Mouse (Mus musculus) midbrain, embryonic 11.5 days (tissue): Measurements from ENCODE around the gene Celsr1. TPM values are rescaled to one million over a fixed set of nuclear protein-coding genes. Genes with fewer than 3 reads are reported as not detected.

ENCODE experiments used
- ATAC-seq: fragments of 200-750 bp; cut with Nextera tagmentation; 2 replicates; pipeline ENCODE4 v1.8.0; 2017; ENCODE audit warnings: moderate TSS enrichment, moderate library complexity; ENCODE audit not compliant: low FRiP score
- DNase-seq: peaks from one replicate; pipeline ENCODE4 v3.0.0; 2015; ENCODE audit warnings: low spot score; ENCODE audit errors: missing footprints
- H3K27ac ChIP-seq: fragments of 300-500 bp; sonication (generic); 2 replicates; pipeline ENCODE4 v1.5.1; 2014; ENCODE audit warnings: low read depth, low read length
- H3K27me3 ChIP-seq: fragments of 300-500 bp; sonication (generic); 2 replicates; pipeline ENCODE4 v1.6.1; 2014; ENCODE audit warnings: mild to moderate bottlenecking, low read length, moderate library complexity, mixed read lengths; ENCODE audit not compliant: control insufficient read depth, insufficient read depth
- H3K36me3 ChIP-seq: fragments of 300-500 bp; sonication (generic); 2 replicates; pipeline ENCODE4 v1.6.1; 2014; ENCODE audit warnings: mild to moderate bottlenecking, low read length, moderate library complexity, mixed read lengths; ENCODE audit not compliant: control insufficient read depth, insufficient read depth
- H3K4me1 ChIP-seq: fragments of 300-500 bp; sonication (generic); 2 replicates; pipeline ENCODE4 v1.6.1; 2014; ENCODE audit warnings: low read length; ENCODE audit not compliant: control insufficient read depth, insufficient read depth
- H3K4me2 ChIP-seq: fragments of 300-500 bp; sonication (generic); 2 replicates; pipeline ENCODE4 v1.6.1; 2014; ENCODE audit warnings: mild to moderate bottlenecking, moderate library complexity
- H3K4me3 ChIP-seq: fragments of 300-500 bp; sonication (generic); 2 replicates; pipeline ENCODE4 v1.5.1; 2014; ENCODE audit warnings: low read depth, low read length
- H3K9ac ChIP-seq: fragments of 300-500 bp; sonication (generic); 2 replicates; pipeline ENCODE4 v1.6.1; 2014; ENCODE audit warnings: low read length
- H3K9me3 ChIP-seq: fragments of 300-500 bp; sonication (generic); 2 replicates; pipeline ENCODE4 v1.6.1; 2016; ENCODE audit warnings: low read length; ENCODE audit not compliant: control insufficient read depth
- WGBS: fragments of 180-500 bp; shearing (Covaris S2); extraction: QIAGEN DNeasy Blood & Tissue Kit; methylation state at CpG from one replicate; pipeline ENCODE4 v1.1.7; 2014; 5-methylcytosine and 5-hydroxymethylcytosine counted together
- polyA plus RNA-seq: library from polyadenylated mRNA; unstranded; fragments of >200 nt; fragmentation: Nextera tagmentation; extraction: Ambion mirVana; gene quantifications from 2 replicates; pipeline ENCODE4 v1.2.1, GENCODE M21; 2014

Gene Celsr1
- polyA plus RNA-seq, 1 experiment from 2014 or later = 4.9 TPM

DNA sequence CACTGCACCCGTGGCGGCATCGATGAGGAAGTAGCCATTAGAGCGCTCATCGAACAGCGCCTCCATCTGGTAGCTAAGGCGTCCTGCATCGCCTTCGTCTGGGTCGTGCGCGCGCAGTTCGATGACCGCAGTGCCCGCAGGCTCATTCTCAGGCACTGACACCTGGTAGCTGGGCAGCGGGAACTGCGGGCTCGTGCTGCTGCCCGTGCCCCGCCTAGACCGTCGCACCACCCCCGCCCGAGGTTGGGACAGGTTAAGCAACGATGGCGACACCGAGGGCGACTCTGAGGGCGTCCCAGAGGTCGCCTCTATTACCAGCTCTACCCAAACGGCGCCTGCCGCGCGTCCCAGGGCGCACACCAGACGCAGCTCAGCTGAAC, 776 bp downstream of the Celsr1 start:
- WGBS = 2% methylated on average over 37 of the region's 38 CpGs
- Histone ChIP-seq H3K4me1 (peaks cover 20% of the 10 kb centered on the region), H3K9ac (peak overlapping the region; percentile 69), H3K4me2 (peak overlapping the region; percentile 91), H3K9me3 (peaks cover 24% of the 10 kb centered on the region), H3K27me3 (peaks cover 12% of the 10 kb centered on the region), H3K36me3 (peaks cover 23% of the 10 kb centered on the region), H3K4me3 (peak overlapping the region; percentile 63), H3K27ac (no peak overlapping the region)
- DNase-seq (peak; percentile 96), ATAC-seq (0 out of 2 replicates have a peak, but pooled peaks have one; percentile 6)

DNA sequence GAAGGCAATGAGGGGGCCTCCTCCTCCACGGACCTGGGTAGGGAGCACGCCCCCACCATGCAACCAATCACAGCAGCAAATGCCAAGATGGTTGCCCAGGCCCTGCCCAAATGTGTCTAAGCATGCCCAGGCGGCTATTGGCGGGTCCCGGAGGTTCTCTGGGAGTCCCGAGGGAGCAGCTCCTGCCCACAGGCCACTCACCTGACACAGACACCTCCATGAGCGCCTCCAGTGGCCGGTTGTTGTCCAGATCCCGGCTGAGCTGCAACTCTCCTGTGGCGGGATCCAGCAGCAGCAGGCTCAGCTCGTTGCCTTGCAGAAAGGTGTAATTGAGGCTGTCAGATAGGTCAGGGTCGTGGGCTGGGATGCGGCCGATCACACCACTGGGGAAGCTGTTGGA, 3.6 kb downstream of the Celsr1 start:
- Histone ChIP-seq H3K4me3 (no peak overlapping the region), H3K27ac (no peak overlapping the region), H3K4me2 (no peak overlapping the region), H3K9ac (no peak overlapping the region), H3K4me1 (peaks cover 19% of the 10 kb centered on the region), H3K27me3 (peaks cover 12% of the 10 kb centered on the region), H3K36me3 (peaks cover 23% of the 10 kb centered on the region), H3K9me3 (peaks cover 24% of the 10 kb centered on the region)
- DNase-seq = no peak
- 76% methylated on average over 14 of the region's 14 CpGs for WGBS
- ATAC-seq = no peak

DNA sequence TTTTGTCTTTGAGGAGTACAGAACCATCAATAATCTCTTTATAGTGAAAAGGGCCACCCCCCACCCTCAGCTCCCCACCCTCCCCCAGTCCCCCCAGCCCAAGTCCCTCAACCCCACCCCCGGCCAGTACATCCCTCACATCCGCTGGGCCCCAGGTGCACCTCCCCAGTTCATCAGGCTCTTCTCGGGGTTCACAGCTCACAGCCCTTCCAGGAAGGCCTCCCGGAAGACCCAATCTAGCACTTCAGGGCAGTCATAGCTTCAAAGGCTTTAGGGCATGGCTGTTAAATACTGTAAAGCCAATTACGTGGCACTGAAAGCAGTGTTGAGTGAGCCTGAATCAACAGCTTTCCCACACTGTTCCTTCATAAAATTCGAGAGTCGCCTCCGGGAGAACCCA, 5.7 kb downstream of the Celsr1 start:
- H3K4me2 ChIP-seq = no peak overlapping the region
- no peak for DNase-seq
- peaks cover 2% of the 10 kb centered on the region for H3K27me3 ChIP-seq
- H3K9me3 ChIP-seq = peaks cover 24% of the 10 kb centered on the region
- H3K27ac ChIP-seq = no peak overlapping the region
- ATAC-seq = no peak
- peaks cover 23% of the 10 kb centered on the region for H3K36me3 ChIP-seq
- H3K4me3 ChIP-seq = no peak overlapping the region
- 79% methylated on average over 8 of the region's 8 CpGs for WGBS
- no peak overlapping the region for H3K9ac ChIP-seq
- H3K4me1 ChIP-seq = peaks cover 9% of the 10 kb centered on the region; the same call in 1 of the 2 replicates

DNA sequence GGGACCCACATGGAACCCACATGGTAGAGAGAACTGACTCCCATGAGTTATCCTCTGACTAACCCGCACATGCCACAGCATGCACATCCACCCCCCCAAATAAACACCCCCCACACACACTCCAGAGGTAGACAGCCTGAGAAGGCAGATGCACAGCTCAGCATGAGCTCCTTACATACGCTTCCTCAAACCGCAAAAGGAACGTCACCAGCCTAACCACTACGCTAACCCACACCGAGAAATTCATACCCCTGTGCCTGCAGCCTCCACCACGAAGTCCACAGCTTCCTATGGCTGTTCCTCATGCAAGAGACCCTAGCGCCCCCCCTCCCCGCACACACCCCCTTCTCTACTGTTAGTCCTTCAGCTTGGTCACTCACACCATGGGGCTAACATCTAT, 11.6 kb downstream of the Celsr1 start:
- ATAC-seq (no peak), DNase-seq (no peak)
- no peak overlapping the region for H3K4me3 ChIP-seq
- H3K9ac ChIP-seq = no peak overlapping the region
- H3K36me3 ChIP-seq = peaks cover 4% of the 10 kb centered on the region
- no peaks in the 10 kb centered on the region for H3K27me3 ChIP-seq
- H3K27ac ChIP-seq = no peak overlapping the region
- H3K4me1 ChIP-seq = no peaks in the 10 kb centered on the region
- WGBS = 82% methylated on average over 9 of the region's 9 CpGs
- no peak overlapping the region for H3K4me2 ChIP-seq
- peaks cover 2% of the 10 kb centered on the region; the same call in 1 of the 2 replicates for H3K9me3 ChIP-seq

- DNase-seq (no peak), ATAC-seq (no peak)
- Histone ChIP-seq H3K27ac (no peak overlapping the region), H3K27me3 (no peaks in the 10 kb centered on the region), H3K36me3 (peaks cover 4% of the 10 kb centered on the region), H3K4me3 (no peak overlapping the region), H3K4me1 (no peaks in the 10 kb centered on the region), H3K4me2 (no peak overlapping the region), H3K9me3 (peaks cover 2% of the 10 kb centered on the region; the same call in 1 of the 2 replicates), H3K9ac (no peak overlapping the region)
- 80% methylated on average over 9 of the region's 9 CpGs for WGBS
Measured at GRCm38 (mm10) chr15:86021301-86021700, 12.3 kb downstream of the Celsr1 start.

- Histone ChIP-seq H3K36me3 (peaks cover 4% of the 10 kb centered on the region), H3K9ac (no peak overlapping the region), H3K27ac (no peak overlapping the region), H3K27me3 (no peaks in the 10 kb centered on the region), H3K4me2 (no peak overlapping the region), H3K9me3 (peaks cover 2% of the 10 kb centered on the region; the same call in 1 of the 2 replicates), H3K4me3 (no peak overlapping the region), H3K4me1 (no peaks in the 10 kb centered on the region)
- ATAC-seq = no peak
- no peak for DNase-seq
- 88% methylated on average over 8 of the region's 8 CpGs for WGBS
Measured at GRCm38 (mm10) chr15:86020008-86020407, 13.6 kb downstream of the Celsr1 start.

DNA sequence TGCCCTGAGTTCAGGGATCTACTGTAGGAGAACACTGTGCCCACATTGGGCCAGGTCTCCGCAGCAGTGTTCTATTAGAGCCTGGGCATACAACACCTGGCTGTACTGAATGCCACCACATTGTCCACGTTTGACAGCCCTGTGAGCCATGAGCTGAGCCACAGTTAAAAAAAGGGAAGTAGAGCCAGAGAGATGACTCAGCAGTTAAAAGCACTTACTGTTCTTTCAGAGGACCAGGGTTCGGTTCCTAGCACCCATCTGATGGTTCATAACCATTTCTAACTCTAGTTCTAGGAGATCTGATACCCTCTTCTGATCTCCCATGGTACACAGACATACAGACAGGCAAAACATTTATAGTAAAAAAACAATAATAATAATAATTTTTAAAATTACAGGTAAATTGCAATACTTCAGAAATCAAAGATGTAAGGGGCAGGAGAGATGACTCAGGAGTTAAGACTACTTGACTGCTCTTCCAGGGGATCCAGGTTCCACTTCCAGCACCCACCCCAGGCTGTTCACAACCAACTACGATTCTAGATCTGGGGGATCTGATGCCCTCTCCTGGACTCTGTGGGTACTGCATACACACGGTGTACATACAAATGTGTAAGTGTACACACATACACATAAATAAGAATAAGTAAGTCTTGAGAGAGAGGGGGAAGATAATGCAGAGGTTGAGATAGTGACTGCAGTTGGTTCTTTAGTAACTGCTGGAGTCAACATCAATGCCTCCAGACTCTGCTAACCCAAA, 14.6 kb downstream of the Celsr1 start:
- Histone ChIP-seq H3K9ac (no peak overlapping the region), H3K27me3 (no peaks in the 10 kb centered on the region), H3K27ac (no peak overlapping the region), H3K4me2 (no peak overlapping the region), H3K36me3 (peaks cover 4% of the 10 kb centered on the region), H3K4me1 (peaks cover 4% of the 10 kb centered on the region), H3K9me3 (peaks cover 2% of the 10 kb centered on the region; the same call in 1 of the 2 replicates), H3K4me3 (no peak overlapping the region)
- 94% methylated on average over 5 of the region's 5 CpGs for WGBS
- no peak for DNase-seq
- ATAC-seq = no peak

- Histone ChIP-seq H3K4me3 (no peak overlapping the region), H3K36me3 (peaks cover 4% of the 10 kb centered on the region), H3K27ac (no peak overlapping the region), H3K4me2 (no peak overlapping the region), H3K4me1 (peaks cover 19% of the 10 kb centered on the region), H3K9ac (no peak overlapping the region), H3K9me3 (peaks cover 2% of the 10 kb centered on the region; the same call in 1 of the 2 replicates), H3K27me3 (no peaks in the 10 kb centered on the region)
- WGBS = 92% methylated on average over 6 of the region's 6 CpGs
- DNase-seq = no peak
- ATAC-seq = no peak
Measured at GRCm38 (mm10) chr15:86017336-86017735, 16.2 kb downstream of the Celsr1 start.

GRCm38 (mm10) chr15:86015860-86016541, 17.6 kb downstream of the Celsr1 start:
- Histone ChIP-seq H3K36me3 (peaks cover 4% of the 10 kb centered on the region), H3K4me2 (no peak overlapping the region), H3K4me3 (no peak overlapping the region), H3K9me3 (peaks cover 2% of the 10 kb centered on the region; the same call in 1 of the 2 replicates), H3K27me3 (no peaks in the 10 kb centered on the region), H3K4me1 (peaks cover 21% of the 10 kb centered on the region), H3K9ac (no peak overlapping the region), H3K27ac (no peak overlapping the region)
- DNase-seq (no peak), ATAC-seq (0 out of 2 replicates have a peak, but pooled peaks have one; percentile 24)
- WGBS = 68% methylated on average over 13 of the region's 13 CpGs
